Mouse (Mus musculus): ENCODE data around the gene Fbxw8. TPM values are rescaled to one million over a fixed set of nuclear protein-coding genes. Genes with fewer than 3 reads are reported as not detected.

Gene Fbxw8
- polyA plus RNA-seq, 1 experiment from 2014 or later, result 31.7 TPM

- Histone ChIP-seq H3K27ac (replicated peaks) (peak overlapping the region; percentile 69), H3K4me3 (no peak overlapping the region), H3K27me3 (ENCODE audit: low read depth, poor library complexity, severe bottlenecking) (no peaks in the 10 kb centered on the region), H3K9me3 (replicated peaks) (no peaks in the 10 kb centered on the region), H3K4me1 (peaks cover 40% of the 10 kb centered on the region), H3K36me3 (peaks cover 44% of the 10 kb centered on the region)
- DNase-seq (ENCODE audit: low spot score), result no peak
- 76% methylated on average over 8 of the region's 8 CpGs for WGBS
These were observed 92.1 kb downstream of the Fbxw8 start for GRCm38 (mm10) chr5:118063181-118063621.

GRCm38 (mm10) chr5:118061391-118061790, 93.9 kb downstream of the Fbxw8 start:
- 94% methylated on average over 18 of the region's 18 CpGs for WGBS
- Histone ChIP-seq H3K36me3 (peaks cover 26% of the 10 kb centered on the region), H3K4me3 (no peak overlapping the region), H3K27me3 (ENCODE audit: low read depth, poor library complexity, severe bottlenecking) (no peaks in the 10 kb centered on the region), H3K9me3 (replicated peaks) (no peaks in the 10 kb centered on the region), H3K4me1 (peaks cover 45% of the 10 kb centered on the region), H3K27ac (replicated peaks) (no peak overlapping the region)
- DNase-seq (ENCODE audit: low spot score), result no peak

- peaks cover 9% of the 10 kb centered on the region for H3K36me3 ChIP-seq
- no peak for DNase-seq (ENCODE audit: low spot score)
- WGBS, result 89% methylated on average over 9 of the region's 9 CpGs
- no peaks in the 10 kb centered on the region for H3K9me3 ChIP-seq (replicated peaks)
- H3K4me1 ChIP-seq, result peaks cover 43% of the 10 kb centered on the region
- H3K27ac ChIP-seq (replicated peaks), result 0 out of 2 replicates have a peak overlapping the region, but pooled peaks have one; percentile 3
- H3K4me3 ChIP-seq, result no peak overlapping the region
- no peaks in the 10 kb centered on the region for H3K27me3 ChIP-seq (ENCODE audit: low read depth, poor library complexity, severe bottlenecking)
These were observed 95.6 kb downstream of the Fbxw8 start for GRCm38 (mm10) chr5:118059646-118060045.

- no peaks in the 10 kb centered on the region for H3K27me3 ChIP-seq (ENCODE audit: low read depth, poor library complexity, severe bottlenecking)
- no peak for DNase-seq (ENCODE audit: low spot score)
- peaks cover 35% of the 10 kb centered on the region for H3K4me1 ChIP-seq
- H3K36me3 ChIP-seq, result 0 out of 2 replicates have a peak, but pooled peaks cover 4% of the 10 kb centered on the region
- no peak overlapping the region for H3K4me3 ChIP-seq
- H3K27ac ChIP-seq (replicated peaks), result no peak overlapping the region
- WGBS, result 91% methylated on average over 10 of the region's 10 CpGs
- no peaks in the 10 kb centered on the region for H3K9me3 ChIP-seq (replicated peaks)
These were observed 96.4 kb downstream of the Fbxw8 start for GRCm38 (mm10) chr5:118058858-118059257.

- no peak overlapping the region for H3K4me3 ChIP-seq
- H3K27ac ChIP-seq (replicated peaks), result no peak overlapping the region
- H3K27me3 ChIP-seq (ENCODE audit: low read depth, poor library complexity, severe bottlenecking), result no peaks in the 10 kb centered on the region
- no peak for DNase-seq (ENCODE audit: low spot score)
- no peaks in the 10 kb centered on the region for H3K9me3 ChIP-seq (replicated peaks)
- WGBS, result 72% methylated on average over 8 of the region's 8 CpGs
- 0 out of 2 replicates have a peak, but pooled peaks cover 4% of the 10 kb centered on the region for H3K36me3 ChIP-seq
- H3K4me1 ChIP-seq, result peaks cover 25% of the 10 kb centered on the region
These were observed 97.7 kb downstream of the Fbxw8 start for GRCm38 (mm10) chr5:118057508-118058111.

- DNase-seq (ENCODE audit: low spot score), result no peak
- no peaks in the 10 kb centered on the region for H3K27me3 ChIP-seq (ENCODE audit: low read depth, poor library complexity, severe bottlenecking)
- no peaks in the 10 kb centered on the region for H3K36me3 ChIP-seq
- 91% methylated on average over 2 of the region's 2 CpGs for WGBS
- H3K4me1 ChIP-seq, result peaks cover 16% of the 10 kb centered on the region
- H3K4me3 ChIP-seq, result no peak overlapping the region
- no peak overlapping the region for H3K27ac ChIP-seq (replicated peaks)
- H3K9me3 ChIP-seq (replicated peaks), result no peaks in the 10 kb centered on the region
These were observed 102.1 kb downstream of the Fbxw8 start for GRCm38 (mm10) chr5:118053205-118053604.

GRCm38 (mm10) chr5:118051981-118052662, 103.1 kb downstream of the Fbxw8 start:
- H3K4me1 ChIP-seq, result peaks cover 8% of the 10 kb centered on the region
- DNase-seq (ENCODE audit: low spot score), result no peak
- H3K27ac ChIP-seq (replicated peaks), result no peak overlapping the region
- no peaks in the 10 kb centered on the region for H3K36me3 ChIP-seq
- 90% methylated on average over 8 of the region's 8 CpGs for WGBS
- no peak overlapping the region for H3K4me3 ChIP-seq
- no peaks in the 10 kb centered on the region for H3K9me3 ChIP-seq (replicated peaks)
- no peaks in the 10 kb centered on the region for H3K27me3 ChIP-seq (ENCODE audit: low read depth, poor library complexity, severe bottlenecking)

GRCm38 (mm10) chr5:118050743-118051142, 104.5 kb downstream of the Fbxw8 start:
- Histone ChIP-seq H3K4me1 (no peaks in the 10 kb centered on the region), H3K4me3 (no peak overlapping the region), H3K9me3 (replicated peaks) (no peaks in the 10 kb centered on the region), H3K27me3 (ENCODE audit: low read depth, poor library complexity, severe bottlenecking) (no peaks in the 10 kb centered on the region), H3K27ac (replicated peaks) (no peak overlapping the region), H3K36me3 (no peaks in the 10 kb centered on the region)
- DNase-seq (ENCODE audit: low spot score), result no peak
- WGBS, result 88% methylated on average over 4 of the region's 4 CpGs

GRCm38 (mm10) chr5:118048928-118049327, 106.3 kb downstream of the Fbxw8 start:
- no peaks in the 10 kb centered on the region for H3K4me1 ChIP-seq
- no peaks in the 10 kb centered on the region for H3K27me3 ChIP-seq (ENCODE audit: low read depth, poor library complexity, severe bottlenecking)
- H3K9me3 ChIP-seq (replicated peaks), result no peaks in the 10 kb centered on the region
- H3K27ac ChIP-seq (replicated peaks), result no peak overlapping the region
- DNase-seq (ENCODE audit: low spot score), result no peak
- WGBS, result 89% methylated on average over 5 of the region's 5 CpGs
- H3K36me3 ChIP-seq, result no peaks in the 10 kb centered on the region
- H3K4me3 ChIP-seq, result no peak overlapping the region

- 86% methylated on average over 4 of the region's 4 CpGs for WGBS
- Histone ChIP-seq H3K27ac (replicated peaks) (no peak overlapping the region), H3K36me3 (no peaks in the 10 kb centered on the region), H3K4me3 (no peak overlapping the region), H3K9me3 (replicated peaks) (no peaks in the 10 kb centered on the region), H3K4me1 (no peaks in the 10 kb centered on the region), H3K27me3 (ENCODE audit: low read depth, poor library complexity, severe bottlenecking) (no peaks in the 10 kb centered on the region)
- DNase-seq (ENCODE audit: low spot score), result no peak
These were observed 106.9 kb downstream of the Fbxw8 start for GRCm38 (mm10) chr5:118048412-118048811.

- Histone ChIP-seq H3K4me1 (no peaks in the 10 kb centered on the region), H3K27me3 (ENCODE audit: low read depth, poor library complexity, severe bottlenecking) (no peaks in the 10 kb centered on the region), H3K9me3 (replicated peaks) (no peaks in the 10 kb centered on the region), H3K4me3 (no peak overlapping the region), H3K36me3 (no peaks in the 10 kb centered on the region), H3K27ac (replicated peaks) (no peak overlapping the region)
- DNase-seq (ENCODE audit: low spot score), result no peak
- WGBS, result 89% methylated on average over 14 of the region's 14 CpGs
These were observed 108.0 kb downstream of the Fbxw8 start for GRCm38 (mm10) chr5:118047091-118047757.

- 0 out of 2 replicates have a peak, but pooled peaks cover 4% of the 10 kb centered on the region for H3K9me3 ChIP-seq (replicated peaks)
- no peak overlapping the region for H3K27ac ChIP-seq (replicated peaks)
- no peaks in the 10 kb centered on the region for H3K36me3 ChIP-seq
- no peak overlapping the region for H3K4me3 ChIP-seq
- no peaks in the 10 kb centered on the region for H3K4me1 ChIP-seq
- no peak for DNase-seq (ENCODE audit: low spot score)
- H3K27me3 ChIP-seq (ENCODE audit: low read depth, poor library complexity, severe bottlenecking), result no peaks in the 10 kb centered on the region
- 92% methylated on average over 9 of the region's 9 CpGs for WGBS
These were observed 109.9 kb downstream of the Fbxw8 start for GRCm38 (mm10) chr5:118045385-118045784.

GRCm38 (mm10) chr5:118044907-118045306, 110.4 kb downstream of the Fbxw8 start:
- H3K4me1 ChIP-seq, result no peaks in the 10 kb centered on the region
- DNase-seq (ENCODE audit: low spot score), result no peak
- WGBS, result 89% methylated on average over 6 of the region's 6 CpGs
- no peaks in the 10 kb centered on the region for H3K36me3 ChIP-seq
- H3K9me3 ChIP-seq (replicated peaks), result 0 out of 2 replicates have a peak, but pooled peaks cover 4% of the 10 kb centered on the region
- H3K4me3 ChIP-seq, result no peak overlapping the region
- H3K27me3 ChIP-seq (ENCODE audit: low read depth, poor library complexity, severe bottlenecking), result no peaks in the 10 kb centered on the region
- H3K27ac ChIP-seq (replicated peaks), result no peak overlapping the region

Data from midbrain, embryonic 10.5 days (tissue).